Mouse (Mus musculus) limb, embryonic 11.5 days (tissue): Measurements from ENCODE around the gene Inha. TPM values are rescaled to one million over a fixed set of nuclear protein-coding genes. Genes with fewer than 3 reads are reported as not detected.

Experiments used
- ATAC-seq: fragments of 200-750 bp; cut with Nextera tagmentation; 2 replicates; pipeline ENCODE4 v1.8.0; 2017; ENCODE audit warnings: low read depth; ENCODE audit not compliant: insufficient number of reproducible peaks, low FRiP score, low TSS enrichment
- DNase-seq: peaks from one replicate; pipeline ENCODE4 v3.0.0-alpha.2; 2015; ENCODE audit warnings: low spot score
- H3K27ac ChIP-seq: fragments of 300-500 bp; sonication (generic); replicated peaks from 2 replicates; pipeline ENCODE4 v1.5.1; 2014; ENCODE audit warnings: low read depth, mild to moderate bottlenecking, low read length
- H3K27me3 ChIP-seq: fragments of 300-500 bp; sonication (generic); 2 replicates; pipeline ENCODE4 v1.6.1; 2014; ENCODE audit warnings: mild to moderate bottlenecking, low read length, mixed read lengths; ENCODE audit not compliant: control insufficient read depth, insufficient read depth
- H3K36me3 ChIP-seq: fragments of 300-500 bp; sonication (generic); 2 replicates; pipeline ENCODE4 v1.6.1; 2014; ENCODE audit warnings: mild to moderate bottlenecking, low read length, moderate library complexity, mixed read lengths; ENCODE audit not compliant: control insufficient read depth, insufficient read depth
- H3K4me1 ChIP-seq: fragments of 300-500 bp; sonication (generic); 2 replicates; pipeline ENCODE4 v1.6.1; 2014; ENCODE audit warnings: low read length, mixed read lengths; ENCODE audit not compliant: control insufficient read depth, insufficient read depth
- H3K4me2 ChIP-seq: fragments of 300-500 bp; sonication (generic); 2 replicates; pipeline ENCODE4 v1.6.1; 2014; ENCODE audit warnings: low read depth, mild to moderate bottlenecking, moderate library complexity; ENCODE audit not compliant: severe bottlenecking
- H3K4me3 ChIP-seq: fragments of 300-500 bp; sonication (generic); 2 replicates; pipeline ENCODE4 v1.5.1; 2014; ENCODE audit warnings: low read depth, low read length
- H3K9ac ChIP-seq: fragments of 300-500 bp; sonication (generic); 2 replicates; pipeline ENCODE4 v1.6.1; 2014; ENCODE audit warnings: mild to moderate bottlenecking, low read length
- H3K9me3 ChIP-seq: fragments of 300-500 bp; sonication (generic); 2 replicates; pipeline ENCODE4 v1.6.1; 2016; ENCODE audit warnings: low read length; ENCODE audit not compliant: control insufficient read depth
- WGBS: fragments of 180-500 bp; shearing (Covaris S2); extraction: QIAGEN DNeasy Blood & Tissue Kit; methylation state at CpG from one replicate; pipeline ENCODE4 v1.1.7; 2014; 5-methylcytosine and 5-hydroxymethylcytosine counted together
- polyA plus RNA-seq: library from polyadenylated mRNA; unstranded; fragments of >200 nt; fragmentation: Nextera tagmentation; extraction: Ambion mirVana; gene quantifications from 2 replicates; pipeline ENCODE4 v1.2.1, GENCODE M21; 2014

The Inha gene
- polyA plus RNA-seq, 1 experiment from 2014 or later: 2.3 TPM

DNA sequence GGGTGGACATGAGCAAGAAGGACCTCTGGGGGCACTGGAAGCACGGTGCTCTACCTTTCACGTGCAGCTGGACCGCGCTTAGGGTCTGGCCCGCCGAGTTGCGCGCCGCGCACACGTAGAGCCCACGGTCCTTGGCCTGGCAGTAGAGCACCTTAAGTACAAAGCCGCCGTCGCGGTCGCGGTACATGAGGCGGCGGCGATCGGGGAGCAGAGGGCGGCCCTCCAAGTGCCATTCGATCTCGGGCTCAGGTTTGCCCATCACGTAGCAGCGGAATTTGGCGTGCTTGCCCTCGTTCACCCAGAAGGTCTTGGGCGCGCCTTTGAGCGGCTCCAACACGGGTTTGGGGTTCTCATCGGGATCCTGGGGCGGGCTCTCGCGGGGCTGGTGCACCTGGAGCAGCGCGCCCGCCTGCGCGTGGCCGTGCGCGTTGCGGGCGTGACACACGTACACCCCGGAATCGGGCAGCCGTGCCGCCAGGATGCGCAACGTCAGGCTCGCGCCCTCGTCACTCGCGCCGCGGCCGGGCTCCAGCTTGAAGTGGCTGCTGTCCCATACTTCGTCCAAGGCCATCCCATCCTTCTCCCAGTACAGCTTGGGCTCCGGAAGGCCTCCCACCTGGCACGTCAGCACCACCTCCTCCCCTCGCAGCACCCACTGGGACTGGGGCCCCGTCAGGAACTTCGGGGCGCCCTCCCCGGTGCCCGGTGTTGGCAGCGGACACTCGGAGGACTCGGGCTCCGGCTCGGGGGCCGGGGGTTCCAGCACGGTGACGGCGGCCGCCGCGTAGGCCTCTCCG is 1.5 kb upstream of the Inha start:
- ATAC-seq (peak; percentile 24; the same call in 1 of the 2 replicates), DNase-seq (peak; percentile 78)
- H3K27ac ChIP-seq: peak overlapping the region; percentile 89
- H3K9me3 ChIP-seq: no peaks in the 10 kb centered on the region
- WGBS: under 1% methylated on average over 84 of the region's 84 CpGs
- H3K4me1 ChIP-seq: peaks cover 20% of the 10 kb centered on the region
- H3K4me3 ChIP-seq: peak overlapping the region; percentile 92
- H3K27me3 ChIP-seq: peaks cover 2% of the 10 kb centered on the region; the same call in 1 of the 2 replicates
- H3K36me3 ChIP-seq: peaks cover 14% of the 10 kb centered on the region
- peak overlapping the region; percentile 96 for H3K4me2 ChIP-seq
- peak overlapping the region; percentile 95 for H3K9ac ChIP-seq

- peak; percentile 90 for DNase-seq
- peaks cover 24% of the 10 kb centered on the region for H3K4me1 ChIP-seq
- H3K27me3 ChIP-seq: peaks cover 2% of the 10 kb centered on the region; the same call in 1 of the 2 replicates
- WGBS: under 1% methylated on average over 58 of the region's 65 CpGs
- peak within 1 kb of the TSS; percentile 92 for H3K4me3 ChIP-seq
- H3K9ac ChIP-seq: peak within 1 kb of the TSS; percentile 95
- peak; percentile 86 for ATAC-seq
- H3K36me3 ChIP-seq: peaks cover 11% of the 10 kb centered on the region
- peak within 1 kb of the TSS; percentile 96 for H3K4me2 ChIP-seq
- H3K27ac ChIP-seq: peak within 1 kb of the TSS; percentile 89
- no peaks in the 10 kb centered on the region for H3K9me3 ChIP-seq
Observed at GRCm38 (mm10) chr1:75505956-75506831, 683 bp upstream of the Inha start, which contains the start of gene Obsl1. Obsl1 (minus strand) TSS chr1:75506452.

- Histone ChIP-seq H3K4me1 (peaks cover 20% of the 10 kb centered on the region), H3K9ac (no peak overlapping the region), H3K36me3 (no peaks in the 10 kb centered on the region), H3K9me3 (no peaks in the 10 kb centered on the region), H3K4me3 (no peak overlapping the region), H3K27me3 (0 out of 2 replicates have a peak, but pooled peaks cover 2% of the 10 kb centered on the region), H3K4me2 (no peak overlapping the region), H3K27ac (no peak overlapping the region)
- DNase-seq: no peak
- WGBS: 48% methylated on average over 20 of the region's 20 CpGs
- no peak for ATAC-seq
Observed at GRCm38 (mm10) chr1:75509586-75509985, 2.7 kb downstream of the Inha start.

GRCm38 (mm10) chr1:75510154-75510553 is 3.3 kb downstream of the Inha start:
- H3K36me3 ChIP-seq: no peaks in the 10 kb centered on the region
- no peak for ATAC-seq
- no peak overlapping the region for H3K27ac ChIP-seq
- H3K4me3 ChIP-seq: no peak overlapping the region
- 0 out of 2 replicates have a peak, but pooled peaks cover 2% of the 10 kb centered on the region for H3K27me3 ChIP-seq
- 81% methylated on average over 5 of the region's 5 CpGs for WGBS
- DNase-seq: no peak
- H3K4me1 ChIP-seq: peaks cover 20% of the 10 kb centered on the region
- H3K9ac ChIP-seq: no peak overlapping the region
- no peak overlapping the region for H3K4me2 ChIP-seq
- no peaks in the 10 kb centered on the region for H3K9me3 ChIP-seq

DNA sequence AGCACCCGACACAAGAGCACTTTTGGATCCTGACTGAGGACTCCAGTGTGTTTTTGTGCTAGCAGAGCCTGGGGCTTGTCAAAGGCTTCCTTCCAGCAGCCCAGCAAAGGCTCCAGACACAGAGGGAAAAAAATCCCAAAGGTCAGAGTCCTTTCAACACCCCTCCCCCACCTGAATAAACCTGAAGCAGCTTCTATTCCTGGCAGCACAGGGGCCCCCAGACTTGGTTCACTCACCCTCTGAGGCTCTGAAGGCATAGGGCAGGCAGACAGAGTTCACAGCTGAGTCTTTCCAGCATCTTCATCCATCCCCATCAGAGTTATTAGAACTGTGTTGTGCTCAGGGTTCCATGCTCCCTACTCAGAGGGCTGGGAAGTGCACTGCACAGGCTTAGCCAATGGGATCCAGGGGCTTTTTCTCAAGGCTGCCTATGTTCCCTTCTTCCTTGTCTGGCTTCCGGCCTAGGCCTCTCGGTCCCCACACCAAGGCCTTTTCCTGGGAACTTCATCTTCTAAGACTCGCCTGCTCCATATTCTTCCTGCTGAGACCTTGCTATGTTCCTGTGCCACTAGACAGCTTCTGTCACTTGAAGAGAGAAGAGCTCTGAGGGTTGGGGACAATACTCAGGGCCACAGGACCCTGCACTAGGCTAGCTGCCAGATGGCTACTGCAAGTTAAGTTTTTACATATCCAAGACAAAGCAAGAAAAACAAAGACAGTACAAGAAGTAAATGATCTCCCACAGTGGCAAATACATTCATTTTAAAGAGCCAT is 4.7 kb downstream of the Inha start:
- peaks cover 16% of the 10 kb centered on the region for H3K4me1 ChIP-seq
- WGBS: 68% methylated on average over 4 of the region's 4 CpGs
- peak overlapping the region; percentile 10; the same call in 1 of the 2 replicates for H3K27ac ChIP-seq
- H3K27me3 ChIP-seq: 0 out of 2 replicates have a peak, but pooled peaks cover 2% of the 10 kb centered on the region
- no peak overlapping the region for H3K4me2 ChIP-seq
- DNase-seq (peak; percentile 57), ATAC-seq (no peak)
- no peaks in the 10 kb centered on the region for H3K36me3 ChIP-seq
- H3K9me3 ChIP-seq: no peaks in the 10 kb centered on the region
- no peak overlapping the region for H3K9ac ChIP-seq
- no peak overlapping the region for H3K4me3 ChIP-seq

DNA sequence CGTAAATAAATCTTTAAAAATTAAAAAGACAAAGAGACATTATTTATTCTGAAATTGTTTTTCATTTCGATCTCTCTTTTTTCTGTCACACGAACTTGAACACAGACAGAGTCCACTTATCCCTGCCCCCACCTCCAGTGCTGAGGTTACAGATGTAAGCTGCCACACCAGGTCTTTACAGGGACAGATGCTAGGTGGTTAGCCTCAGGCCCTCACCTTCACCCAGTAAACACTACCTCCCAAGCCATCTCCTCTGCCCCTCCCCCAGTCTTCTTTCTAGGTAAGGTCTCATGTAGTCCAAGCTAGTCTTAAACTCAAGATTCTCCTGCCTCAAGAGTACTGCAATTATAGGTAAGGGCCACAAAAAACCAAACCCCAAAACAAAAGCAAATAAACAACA is 5.7 kb downstream of the Inha start:
- WGBS: 94% methylated on average over 3 of the region's 3 CpGs
- Histone ChIP-seq H3K4me2 (no peak overlapping the region), H3K36me3 (no peaks in the 10 kb centered on the region), H3K27me3 (0 out of 2 replicates have a peak, but pooled peaks cover 2% of the 10 kb centered on the region), H3K9me3 (no peaks in the 10 kb centered on the region), H3K9ac (no peak overlapping the region), H3K4me1 (peaks cover 9% of the 10 kb centered on the region), H3K27ac (no peak overlapping the region), H3K4me3 (no peak overlapping the region)
- ATAC-seq: no peak
- no peak for DNase-seq

DNA sequence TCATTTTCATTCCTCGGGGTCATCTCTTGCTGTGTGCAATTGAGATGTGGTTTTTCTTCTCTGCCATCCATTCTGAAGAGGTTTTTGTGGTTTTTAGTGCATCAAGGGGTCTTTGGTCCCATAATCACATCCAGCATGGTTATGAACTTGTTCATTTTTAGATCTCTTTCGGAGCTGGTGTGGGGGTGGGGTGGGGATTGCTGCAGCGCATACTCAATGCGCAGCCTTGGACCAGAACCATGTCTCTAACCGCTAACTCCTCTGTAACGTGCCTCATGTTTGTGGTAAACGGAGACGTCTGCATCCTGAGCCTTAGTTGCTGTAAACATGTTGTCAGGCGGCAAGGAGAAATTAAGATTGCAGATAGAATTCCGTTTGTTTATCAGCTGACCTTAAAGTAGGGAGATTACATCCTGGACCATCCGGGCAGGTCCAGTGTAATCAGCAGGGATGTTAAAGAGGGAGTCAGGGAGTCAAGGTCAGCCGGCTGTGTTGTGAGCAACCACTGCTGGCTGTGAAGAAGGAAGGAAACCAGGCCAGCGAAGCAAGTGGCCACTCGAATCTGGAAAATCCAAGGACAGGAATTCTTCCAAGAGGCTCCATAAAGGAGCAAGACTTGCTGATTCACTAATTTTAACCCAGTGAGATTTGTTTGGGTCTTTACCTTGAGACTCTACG is 10.0 kb downstream of the Inha start:
- no peak for ATAC-seq
- no peak overlapping the region for H3K9ac ChIP-seq
- no peak overlapping the region for H3K4me3 ChIP-seq
- 76% methylated on average over 15 of the region's 15 CpGs for WGBS
- no peaks in the 10 kb centered on the region; the same call in 1 of the 2 replicates for H3K9me3 ChIP-seq
- no peak overlapping the region for H3K4me2 ChIP-seq
- H3K36me3 ChIP-seq: no peaks in the 10 kb centered on the region
- no peaks in the 10 kb centered on the region for H3K4me1 ChIP-seq
- H3K27me3 ChIP-seq: no peaks in the 10 kb centered on the region
- H3K27ac ChIP-seq: no peak overlapping the region
- no peak for DNase-seq
